Mouse (Mus musculus): ENCODE data around the gene Gm17660.
"Not testable (repeated sequence)": the region's sequence is repeated elsewhere in the genome, so short reads cannot be mapped to it uniquely, and the experiment has no call there.

Gm17660 gene

DNA sequence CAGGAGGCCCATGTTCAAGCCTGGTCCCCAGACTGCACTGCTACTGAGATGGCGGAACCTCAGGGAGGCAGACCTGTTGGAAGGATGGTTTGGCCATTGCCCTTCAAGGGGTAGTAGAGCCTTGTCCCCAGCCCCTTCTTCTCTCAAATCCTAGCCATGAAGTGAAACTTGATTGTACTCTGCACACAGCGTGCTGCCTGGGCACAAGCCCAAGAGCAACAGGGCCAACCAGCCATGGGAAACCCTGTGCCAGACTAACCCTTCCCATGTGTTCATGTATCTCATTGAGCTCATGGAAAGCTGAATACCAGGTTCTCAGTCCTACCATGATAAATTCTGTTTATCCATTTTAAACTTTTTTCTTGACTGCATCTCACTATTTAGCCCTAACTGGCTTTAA is 34.5 kb downstream of the Gm17660 start:
- DNase-seq (ENCODE audit: low spot score in 2 of 2): no peak

- DNase-seq (ENCODE audit: low spot score in 2 of 2): no peak
Observed at GRCm38 (mm10) chr5:104039154-104039932, 38.1 kb downstream of the Gm17660 start.

DNA sequence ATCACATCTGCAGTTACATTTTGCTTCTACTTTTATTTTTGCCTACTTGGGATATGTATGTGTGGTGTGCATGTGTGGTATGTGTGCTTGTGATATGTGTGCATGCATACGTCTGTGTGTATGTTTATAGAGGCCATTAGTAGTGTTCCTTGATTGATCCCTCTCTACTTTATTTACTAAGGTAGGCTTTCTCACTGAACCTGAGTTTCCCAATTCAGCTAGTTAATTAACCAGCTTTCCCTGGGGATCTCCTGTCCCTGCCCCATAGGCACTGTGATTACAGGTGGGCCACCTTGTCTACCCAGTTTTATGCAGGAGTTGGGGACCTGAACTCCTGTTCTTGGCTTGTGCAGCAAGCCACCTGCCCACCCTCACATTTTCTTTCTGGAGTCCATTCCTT is 40.7 kb downstream of the Gm17660 start:
- no peak for DNase-seq (ENCODE audit: low spot score in 2 of 2)

DNA sequence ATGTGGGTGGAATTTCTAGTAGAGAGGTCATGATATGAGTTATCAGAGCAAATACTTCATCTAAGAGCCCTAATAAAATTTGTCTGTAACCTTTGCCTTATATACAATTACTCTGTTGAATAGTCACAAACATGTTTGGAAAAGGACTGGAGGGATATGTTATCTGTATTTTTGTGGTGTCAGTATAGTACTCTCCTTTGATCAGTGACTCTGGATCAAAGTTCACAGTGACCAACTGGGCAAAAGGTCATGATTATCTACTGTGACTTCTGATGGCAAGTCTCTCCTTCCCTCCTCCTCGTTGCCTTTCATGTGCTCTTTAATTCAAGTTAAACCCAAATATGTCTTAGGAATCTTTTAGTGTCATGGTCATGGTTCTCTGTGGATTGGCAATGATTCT is 41.6 kb downstream of the Gm17660 start:
- no peak for DNase-seq (ENCODE audit: low spot score in 2 of 2)

GRCm38 (mm10) chr5:104035066-104035465 is 42.3 kb downstream of the Gm17660 start:
- DNase-seq (ENCODE audit: low spot score in 2 of 2): no peak

DNA sequence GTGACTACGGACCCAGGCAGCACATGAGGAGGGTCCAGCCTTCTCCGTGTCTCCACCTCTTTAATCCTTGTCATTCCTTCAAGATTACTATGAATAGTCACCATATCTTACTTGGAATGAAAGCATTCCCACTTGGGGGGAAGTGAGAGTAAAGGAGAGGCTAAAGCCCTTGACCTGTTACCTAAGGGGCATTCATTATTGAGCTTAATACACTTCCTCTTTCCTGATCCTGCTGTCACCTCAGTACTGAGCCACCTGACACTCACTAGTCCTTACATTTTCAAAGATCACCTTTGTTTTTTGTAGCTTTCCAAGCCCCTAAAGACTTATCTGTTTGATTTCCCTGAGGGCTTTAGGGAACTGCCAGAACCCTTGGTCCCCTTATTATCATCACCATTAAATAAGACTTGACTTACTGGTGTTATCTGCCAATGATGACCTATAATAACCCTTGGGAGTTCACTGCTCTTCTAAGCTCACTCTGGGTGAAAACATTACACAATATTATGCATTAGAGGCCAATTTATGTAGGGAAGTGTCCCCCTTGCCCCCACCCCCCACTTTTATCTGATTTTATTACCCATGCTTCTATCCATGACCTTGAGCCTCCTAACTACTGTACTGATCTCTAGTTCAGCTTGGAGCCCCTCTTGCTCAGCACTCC is 44.8 kb downstream of the Gm17660 start:
- DNase-seq (ENCODE audit: low spot score in 2 of 2): no peak

GRCm38 (mm10) chr5:104025245-104025854 is 52.1 kb downstream of the Gm17660 start:
- DNase-seq (ENCODE audit: low spot score in 2 of 2): no peak

DNA sequence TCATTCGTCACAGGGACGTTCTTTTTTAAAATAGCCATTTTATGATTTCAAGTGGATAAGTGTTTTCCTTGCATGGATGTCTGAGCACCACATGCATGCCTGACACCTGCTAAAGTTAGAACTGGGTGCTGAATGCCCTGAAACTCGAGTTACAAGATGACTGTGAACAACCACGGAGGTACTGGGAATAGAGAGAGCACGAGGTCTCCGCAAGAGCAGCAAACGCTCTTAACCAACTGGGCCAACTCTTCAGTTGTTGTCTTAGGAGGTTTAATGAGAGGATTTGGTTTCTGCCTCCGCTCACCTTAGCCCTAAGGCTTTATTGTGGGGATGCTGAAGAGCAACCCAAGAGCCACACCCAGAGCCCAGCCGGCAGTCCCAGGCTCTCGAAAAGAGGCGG is 52.6 kb downstream of the Gm17660 start:
- DNase-seq (ENCODE audit: low spot score in 2 of 2): no peak

- not testable (repeated sequence) for DNase-seq (ENCODE audit: low spot score in 2 of 2)
Observed at GRCm38 (mm10) chr5:104024193-104024592, 53.2 kb downstream of the Gm17660 start.

DNA sequence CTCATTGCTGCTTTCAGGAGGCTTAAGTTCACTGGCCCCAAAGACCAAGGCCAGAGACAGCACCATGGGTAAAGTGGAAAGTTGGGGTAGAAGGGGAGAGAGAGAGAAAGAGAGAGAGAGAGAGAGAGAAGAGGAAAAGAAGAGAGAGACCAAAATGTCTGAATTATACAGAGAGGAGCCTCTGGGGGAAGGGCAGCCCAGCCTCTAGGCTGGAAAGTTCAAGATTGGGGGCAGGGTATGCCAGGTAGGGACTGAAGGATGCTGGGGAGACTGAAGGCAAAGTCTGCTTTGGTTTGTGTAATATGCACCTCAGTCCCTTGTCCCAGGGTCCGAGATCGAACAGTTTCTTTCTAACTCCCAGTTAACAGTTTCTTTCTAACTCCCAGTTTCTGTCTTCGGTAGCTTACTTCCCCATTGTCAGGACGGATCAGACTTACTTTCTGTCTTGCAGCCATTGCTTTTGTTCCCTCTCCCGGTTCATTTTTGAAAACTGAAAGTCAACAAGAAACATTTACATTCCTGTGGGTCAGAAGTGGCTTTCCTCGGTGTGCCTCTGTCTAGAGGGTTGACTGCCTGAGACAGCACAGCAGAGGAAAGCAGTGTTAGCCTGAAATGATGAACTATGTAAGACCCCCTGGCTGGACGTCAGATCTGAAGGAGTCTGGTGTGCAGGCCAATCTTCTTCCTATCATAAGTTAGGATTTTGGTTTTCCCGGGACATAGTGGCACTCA is 54.0 kb downstream of the Gm17660 start:
- no peak for DNase-seq (ENCODE audit: low spot score in 2 of 2)

DNA sequence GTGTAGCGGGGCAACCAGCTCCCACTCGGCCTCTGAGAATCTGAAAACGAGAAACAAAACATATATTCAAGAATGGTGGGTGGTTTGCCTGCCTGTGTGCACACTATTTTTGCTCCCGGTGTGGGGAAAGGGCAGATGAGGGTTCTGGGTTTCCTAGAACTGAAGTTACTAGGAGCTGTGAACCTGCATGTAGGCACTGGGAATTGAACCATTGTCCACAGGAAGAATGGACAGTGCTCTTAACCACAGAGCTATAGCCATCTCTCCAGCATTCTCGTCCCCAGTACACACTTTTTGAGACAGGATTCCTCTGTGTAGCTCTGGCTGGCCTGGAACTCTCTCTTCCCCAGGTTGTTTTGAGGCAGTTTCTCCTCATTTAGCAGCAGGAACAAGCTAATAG is 54.9 kb downstream of the Gm17660 start:
- DNase-seq (ENCODE audit: low spot score in 2 of 2): no peak

DNA sequence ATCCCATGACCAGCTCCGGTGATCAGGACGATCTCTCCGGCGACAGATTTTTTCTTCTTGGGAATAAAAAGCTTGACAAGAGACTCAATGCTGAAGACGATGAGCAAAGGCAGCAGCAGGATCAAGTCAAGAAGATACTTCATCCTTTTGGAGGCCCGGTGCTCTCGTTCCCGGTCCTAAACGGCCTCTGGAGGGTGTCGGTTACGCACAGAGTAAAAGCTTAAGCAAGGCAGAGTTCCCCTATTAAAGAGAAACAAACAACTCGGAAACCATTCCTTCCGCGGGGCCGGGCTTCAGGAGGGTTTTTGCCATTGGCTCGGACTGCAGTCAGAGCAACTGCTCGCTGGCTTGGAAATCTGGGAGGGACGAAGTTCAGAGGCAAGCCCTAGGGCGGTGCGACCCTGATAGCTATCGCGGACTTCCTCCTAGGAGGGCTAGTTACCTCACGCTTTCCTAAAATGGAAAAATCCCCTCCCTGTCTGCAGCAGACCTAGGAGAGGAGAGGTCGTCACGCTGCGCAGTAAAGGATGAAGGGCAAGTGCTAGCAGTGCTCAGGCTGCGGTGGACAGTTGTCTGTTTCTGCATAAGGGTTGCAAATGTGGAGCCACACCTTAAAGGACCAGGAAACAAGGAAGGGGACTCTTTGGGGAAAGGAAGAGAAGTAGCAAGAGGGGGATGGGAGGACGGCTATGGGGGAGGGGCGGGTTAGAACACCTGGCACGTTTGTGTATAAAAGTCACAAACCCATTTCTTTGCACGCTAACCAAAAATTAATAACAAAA is 55.6 kb downstream of the Gm17660 start, which contains the start of gene Hsd17b11:
TSS of gene Hsd17b11 (minus strand) at position 323 of the 782 bp plus-strand sequence.
- DNase-seq (ENCODE audit: low spot score in 2 of 2): peak; percentile 26 to 44

All from spleen, postnatal 14 days (tissue).